In genomic region chr12:86547808-86548207, GRCm38 (mm10) we compare ENCODE assay signal across 13 mouse cellular contexts.
DNase-seq lines count a peak whose midpoint lies in the region; ATAC-seq lines count a peak whose summit lies in the region.
"Had no signal": no experiment of that assay in that cellular context is flagged by ENCODE, and none has a peak within 500 bp of the region (broad histone marks: within the 10 kb centered on the region; RNA-seq: fewer than 3 reads in every experiment).

No protein-coding gene starts in this region.

- H3K9me3 ChIP-seq in intestine, embryonic 14.5 days (ENCODE audit: control insufficient read depth, low read length) = no peaks in the 10 kb centered on the region
- no peaks in the 10 kb centered on the region for H3K9me3 ChIP-seq in intestine, embryonic 16.5 days (ENCODE audit: control insufficient read depth, low read length)
- H3K9me3 ChIP-seq: lung, embryonic 15.5 days had no signal

- H3K9ac ChIP-seq in intestine, embryonic 14.5 days (ENCODE audit: low read length) = no peak overlapping the region
- no peak overlapping the region for H3K9ac ChIP-seq in intestine, embryonic 16.5 days (ENCODE audit: low read depth, low read length)
- H3K9ac ChIP-seq: hindbrain, embryonic 14.5 days; lung, embryonic 15.5 days had no signal

- H3K27ac ChIP-seq in intestine, embryonic 14.5 days (ENCODE audit: low read depth) = no peak overlapping the region
- H3K27ac ChIP-seq in intestine, embryonic 16.5 days (ENCODE audit: low read length) = no peak overlapping the region
- H3K27ac ChIP-seq: hindbrain, embryonic 14.5 days; lung, embryonic 15.5 days had no signal

- H3K36me3 ChIP-seq in intestine, embryonic 14.5 days (ENCODE audit: control insufficient read depth, insufficient read depth, low read length) = no peaks in the 10 kb centered on the region
- no peaks in the 10 kb centered on the region for H3K36me3 ChIP-seq in intestine, embryonic 16.5 days (ENCODE audit: control insufficient read depth, insufficient read depth, low read length)
- H3K36me3 ChIP-seq: lung, embryonic 15.5 days had no signal

- no peaks in the 10 kb centered on the region for H3K4me1 ChIP-seq in intestine, embryonic 14.5 days (replicated peaks; ENCODE audit: control insufficient read depth, insufficient read depth, low read length)
- no peaks in the 10 kb centered on the region for H3K4me1 ChIP-seq in intestine, embryonic 16.5 days (ENCODE audit: control insufficient read depth, insufficient read depth, low read length)
- H3K4me1 ChIP-seq: lung, embryonic 15.5 days had no signal

- no peaks in the 10 kb centered on the region for H3K27me3 ChIP-seq in intestine, embryonic 14.5 days (replicated peaks; ENCODE audit: control insufficient read depth, insufficient read depth, low read length)
- no peaks in the 10 kb centered on the region for H3K27me3 ChIP-seq in intestine, embryonic 16.5 days (replicated peaks; ENCODE audit: control insufficient read depth, insufficient read depth, low read length)
- H3K27me3 ChIP-seq: lung, embryonic 15.5 days had no signal

- H3K4me3 ChIP-seq in intestine, embryonic 14.5 days (ENCODE audit: low read depth, low read length) = no peak overlapping the region
- H3K4me3 ChIP-seq in intestine, embryonic 16.5 days (ENCODE audit: low read length) = no peak overlapping the region
- H3K4me3 ChIP-seq: lung, embryonic 15.5 days had no signal

- 22% methylated on average over 8 of the region's 8 CpGs for WGBS in intestine, embryonic 14.5 days
- WGBS in intestine, embryonic 16.5 days = 23% methylated on average over 8 of the region's 8 CpGs

- no peak for ATAC-seq in intestine, embryonic 14.5 days (replicated peaks; ENCODE audit: low FRiP score, low TSS enrichment, low read depth)
- no peak for ATAC-seq in intestine, embryonic 16.5 days
- ATAC-seq: activated CD4-positive, CD25-positive, alpha-beta regulatory T cell, adult 4 months; forebrain, embryonic 14.5 days had no signal

- no peak overlapping the region for H3K4me2 ChIP-seq in intestine, embryonic 14.5 days (ENCODE audit: low read length)
- no peak overlapping the region for H3K4me2 ChIP-seq in intestine, embryonic 16.5 days (ENCODE audit: low read depth, low read length)
- H3K4me2 ChIP-seq: hindbrain, embryonic 14.5 days; lung, embryonic 15.5 days had no signal

- peak; percentile 71 for DNase-seq in intestine, embryonic 14.5 days (ENCODE audit: low spot score)
- peak; percentile 14 for DNase-seq in thymus, postnatal 4 days
- DNase-seq in thymus, postnatal 0 days (ENCODE audit: low spot score) = no peak
- peak; percentile 35 for DNase-seq in embryo, embryonic 9.5 days (ENCODE audit: extremely low spot score)
- peak; percentile 5 for DNase-seq in yolk sac, embryonic 10.5 days (ENCODE audit: low spot score)
- DNase-seq in right cerebral cortex, postnatal 10 days (ENCODE audit: low spot score in 2 of 2) = no peak
- no peak for DNase-seq in frontal cortex, postnatal 10 days (ENCODE audit: low spot score in 2 of 2)
- DNase-seq: heart, adult 11 months had no signal

Comparison
In these comparisons a context has a peak if more than half of its experiments do, and no peak if none do; other contexts are left out.
1. DNase-seq: peak in intestine, embryonic 14.5 days (single experiment), thymus, postnatal 4 days (single experiment), embryo, embryonic 9.5 days (single experiment) and yolk sac, embryonic 10.5 days (single experiment); none in thymus, postnatal 0 days (single experiment), right cerebral cortex, postnatal 10 days (0 of 2) and frontal cortex, postnatal 10 days (0 of 2).